In the genomic region with DNA sequence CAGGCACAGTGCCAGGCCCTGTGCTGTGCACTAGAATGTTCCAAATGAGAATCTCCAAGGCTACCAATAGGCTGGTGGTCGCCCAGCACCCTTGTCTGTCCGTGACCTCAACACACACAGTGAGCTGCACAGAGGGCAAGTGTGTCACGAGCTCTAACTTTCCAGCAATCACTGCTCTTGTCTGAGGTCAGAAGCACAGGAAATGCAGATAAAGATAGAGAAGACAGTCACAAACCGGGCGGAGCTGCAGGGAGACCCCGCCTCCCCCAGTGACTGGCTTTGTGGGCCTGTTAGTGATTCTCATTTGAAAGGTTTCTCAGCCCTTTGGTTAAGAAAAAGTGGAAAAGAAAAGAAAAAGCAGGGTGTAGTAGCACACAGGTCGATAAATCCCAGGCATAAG, we compare ENCODE assay signal across 19 mouse cellular contexts. TPM values are rescaled to one million over a fixed set of nuclear protein-coding genes. Genes with fewer than 3 reads are reported as not detected.
DNase-seq lines count a peak whose midpoint lies in the region; ATAC-seq lines count a peak whose summit lies in the region.
"Had no signal": no experiment of that assay in that cellular context is flagged by ENCODE, and none has a peak within 500 bp of the region (broad histone marks: within the 10 kb centered on the region; RNA-seq: fewer than 3 reads in every experiment).

No protein-coding gene starts in this region.

- H3K27me3 ChIP-seq in kidney, embryonic 16.5 days (ENCODE audit: insufficient read depth, low read length) = no peaks in the 10 kb centered on the region
- H3K27me3 ChIP-seq: limb, embryonic 15.5 days; midbrain, embryonic 13.5 days had no signal

- H3K9ac ChIP-seq in kidney, embryonic 16.5 days (replicated peaks; ENCODE audit: low read length) = no peak overlapping the region
- H3K9ac ChIP-seq: forebrain, postnatal 0 days; limb, embryonic 15.5 days; midbrain, embryonic 13.5 days had no signal

- DNase-seq in cerebellum, postnatal 10 days = peak; percentile 18 to 19
- DNase-seq in cerebellum, adult 11-12 months = no peak
- peak; percentile 43 to 56 for DNase-seq in kidney, postnatal 36 days
- DNase-seq in ZHBTc4 (ENCODE audit: low read depth, low spot score) = peak; percentile 76
- DNase-seq in yolk sac, embryonic 10.5 days (ENCODE audit: low spot score) = peak; percentile 80
- no peak for DNase-seq in layer of hippocampus, postnatal 10 days (ENCODE audit: low spot score in 2 of 2)
- DNase-seq in layer of hippocampus, adult 9-10 months (ENCODE audit: low spot score) = no peak
- DNase-seq: B cell, adult 2 months; cerebellum, postnatal 36 days; forebrain, postnatal 0 days; lung, adult 2 months; lung, postnatal 4 days; right cerebral cortex, adult 18-20 months had no signal

- WGBS in kidney, embryonic 16.5 days = 69% methylated on average over 7 of the region's 7 CpGs

- no peak overlapping the region for H3K4me2 ChIP-seq in kidney, embryonic 16.5 days (replicated peaks; ENCODE audit: low read depth, low read length)
- H3K4me2 ChIP-seq: limb, embryonic 15.5 days; midbrain, embryonic 13.5 days had no signal

- no peak for ATAC-seq in kidney, embryonic 16.5 days (ENCODE audit: low FRiP score, low TSS enrichment)
- ATAC-seq: forebrain, postnatal 0 days; midbrain, embryonic 13.5 days had no signal

- H3K4me1 ChIP-seq in kidney, embryonic 16.5 days (ENCODE audit: insufficient read depth, low read length) = peaks cover 3% of the 10 kb centered on the region; the same call in 1 of the 2 replicates
- H3K4me1 ChIP-seq: limb, embryonic 15.5 days; midbrain, embryonic 13.5 days had no signal

- H3K9me3 ChIP-seq in kidney, embryonic 16.5 days (ENCODE audit: low read length) = no peaks in the 10 kb centered on the region; the same call in 1 of the 2 replicates
- H3K9me3 ChIP-seq: heart, embryonic 10.5 days; limb, embryonic 15.5 days; midbrain, embryonic 13.5 days had no signal

- H3K36me3 ChIP-seq in kidney, embryonic 16.5 days (ENCODE audit: insufficient read depth, low read length) = no peaks in the 10 kb centered on the region
- H3K36me3 ChIP-seq: heart, embryonic 10.5 days; limb, embryonic 15.5 days; midbrain, embryonic 13.5 days had no signal

- no peak overlapping the region for H3K4me3 ChIP-seq in kidney, embryonic 16.5 days (ENCODE audit: low read length)
- H3K4me3 ChIP-seq: heart, embryonic 10.5 days; limb, embryonic 15.5 days; midbrain, embryonic 13.5 days had no signal

- no peak overlapping the region for H3K27ac ChIP-seq in kidney, embryonic 16.5 days (ENCODE audit: low read length)
- H3K27ac ChIP-seq: heart, embryonic 10.5 days; limb, embryonic 15.5 days; midbrain, embryonic 13.5 days had no signal

RNA-seq across cellular contexts. Expression of a gene that starts 11.5 kb away (rescaled TPM):
- polyA plus RNA-seq in kidney, embryonic 16.5 days (2015; fragmentation: Nextera tagmentation; extraction: Ambion mirVana) = 7.9 and 8.7 TPM in 2 replicates
- 1 to 10 TPM; 7.0 to 7.2 TPM for total RNA-seq in layer of hippocampus, postnatal 10 days (2021)
- total RNA-seq: gastrocnemius, adult 8-10 months; hematopoietic stem cell, adult 5-6 weeks had no signal

RNA-seq across cellular contexts. Expression of a gene that starts 29.4 kb away (rescaled TPM):
- 29.6 and 37.0 TPM in 2 replicates for polyA plus RNA-seq in kidney, embryonic 16.5 days (2015; fragmentation: Nextera tagmentation; extraction: Ambion mirVana)
- 10 to 100 TPM; 29.5 to 33.3 TPM for total RNA-seq in layer of hippocampus, postnatal 10 days (2021)

RNA-seq across cellular contexts. Expression of a gene that starts 55.6 kb away (rescaled TPM):
- 67.1 and 80.0 TPM in 2 replicates for polyA plus RNA-seq in kidney, embryonic 16.5 days (2015; fragmentation: Nextera tagmentation; extraction: Ambion mirVana)
- total RNA-seq in layer of hippocampus, postnatal 10 days (2021) = 10 to 100 TPM; 41.4 to 42.6 TPM

RNA-seq across cellular contexts. Expression of a gene that starts 55.9 kb away (rescaled TPM):
- polyA plus RNA-seq in kidney, embryonic 16.5 days (2015; fragmentation: Nextera tagmentation; extraction: Ambion mirVana) = 26.8 and 29.4 TPM in 2 replicates
- total RNA-seq in layer of hippocampus, postnatal 10 days (2021) = 10 to 100 TPM; 28.3 to 31.2 TPM

Comparison
In these comparisons a context has a peak if more than half of its experiments do, and no peak if none do; other contexts are left out.
1. DNase-seq: peak in cerebellum, postnatal 10 days (2 of 2), kidney, postnatal 36 days (2 of 2), ZHBTc4 (single experiment) and yolk sac, embryonic 10.5 days (single experiment); none in cerebellum, adult 11-12 months (single experiment), layer of hippocampus, postnatal 10 days (0 of 2) and layer of hippocampus, adult 9-10 months (single experiment).